Mouse (Mus musculus): Measurements from ENCODE around the gene Gm28308.
A peak's percentile ranks its signal among the peaks of the same experiment; 100 is the strongest.

Gene Gm28308

DNA sequence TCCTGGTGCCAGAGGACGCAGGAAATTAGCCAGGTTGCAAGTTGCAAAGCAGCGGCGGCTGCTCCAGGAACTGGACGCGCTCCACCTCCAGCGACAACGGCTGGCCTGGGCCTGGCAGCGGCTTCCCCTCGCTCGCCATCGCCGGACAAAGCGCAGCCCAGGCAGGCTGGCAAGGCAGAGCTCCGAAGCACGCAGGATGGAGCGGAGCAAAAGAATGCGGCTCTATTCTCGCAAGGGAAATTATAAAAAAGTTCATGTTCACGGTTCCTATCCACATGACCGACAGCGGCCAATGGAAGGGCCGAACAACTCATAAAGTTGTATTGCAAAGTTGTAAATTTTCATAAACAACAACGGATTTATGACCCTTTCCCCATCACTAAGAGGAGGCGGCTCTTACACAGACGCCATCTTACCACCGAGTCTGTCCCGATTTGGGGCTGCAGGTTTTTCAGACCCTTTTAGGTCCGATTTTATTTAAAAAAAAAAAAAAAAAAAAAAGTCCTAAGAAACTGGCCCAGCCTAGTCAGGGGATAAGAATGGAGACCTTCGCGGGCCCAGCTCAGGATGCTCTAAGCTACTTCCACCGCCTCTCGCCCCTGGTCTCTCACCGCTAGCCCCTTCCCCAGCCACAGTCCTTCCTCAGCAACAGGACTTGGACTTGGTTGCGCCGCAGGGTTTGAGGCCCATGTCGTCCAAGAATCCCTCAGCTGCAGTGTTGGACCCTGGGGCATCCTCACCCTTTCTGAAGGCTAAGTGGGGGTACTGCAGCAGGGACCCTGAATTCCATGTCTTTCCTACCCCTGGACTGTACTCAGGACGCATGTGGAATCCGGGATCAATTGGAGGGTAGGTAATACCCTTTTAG is at the start of gene Gm28308, which contains the start of gene Hoxa3:
Gm28308 (minus strand) TSS at position 221 of the 868 bp plus-strand sequence.
Hoxa3 (minus strand) TSS at position 218 of the 868 bp plus-strand sequence.
- no peak for DNase-seq (ENCODE audit: low spot score)

DNA sequence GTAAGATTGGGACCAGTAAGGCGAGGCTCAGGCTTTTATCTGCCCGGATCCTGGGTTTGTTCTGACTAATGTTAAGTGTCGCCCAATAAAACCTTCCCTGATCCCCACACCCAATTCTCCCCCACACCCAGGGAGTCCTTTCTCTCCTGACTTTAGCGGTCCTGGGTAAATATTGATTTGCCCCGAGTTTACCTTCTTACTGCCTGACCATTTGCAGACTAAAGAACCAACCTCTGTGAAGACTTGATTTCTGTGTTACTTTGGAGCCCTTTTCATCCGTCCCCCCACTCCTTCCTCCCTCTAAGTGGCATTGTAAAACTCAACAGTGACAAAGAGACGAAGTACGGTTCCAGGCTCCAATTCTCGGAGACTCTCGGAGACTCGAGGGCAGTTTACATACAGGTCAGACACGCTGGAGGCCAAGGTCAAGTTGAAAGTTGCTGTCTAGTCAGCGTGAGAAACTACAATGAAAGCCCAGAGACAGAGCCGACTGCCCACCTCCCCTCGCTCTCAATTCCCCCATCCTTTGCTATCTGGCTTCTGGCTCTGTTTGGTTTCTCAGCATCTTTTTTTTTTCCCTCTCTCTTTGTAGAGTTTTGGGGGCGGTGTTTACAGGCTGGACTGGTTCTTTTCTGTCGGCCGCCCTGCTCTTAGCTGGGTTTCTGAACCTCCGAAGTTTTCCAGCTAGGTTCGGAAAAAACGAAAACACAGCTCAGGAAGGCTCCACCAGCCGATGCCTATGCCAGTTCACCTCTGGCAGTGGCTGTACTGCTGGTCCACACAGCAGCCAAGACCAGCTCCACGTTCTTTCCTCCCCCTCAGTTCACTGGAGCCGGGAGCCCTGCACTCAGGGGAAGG is 49.6 kb upstream of the Gm28308 start:
- peak; percentile 28 for DNase-seq (ENCODE audit: low spot score)

DNA sequence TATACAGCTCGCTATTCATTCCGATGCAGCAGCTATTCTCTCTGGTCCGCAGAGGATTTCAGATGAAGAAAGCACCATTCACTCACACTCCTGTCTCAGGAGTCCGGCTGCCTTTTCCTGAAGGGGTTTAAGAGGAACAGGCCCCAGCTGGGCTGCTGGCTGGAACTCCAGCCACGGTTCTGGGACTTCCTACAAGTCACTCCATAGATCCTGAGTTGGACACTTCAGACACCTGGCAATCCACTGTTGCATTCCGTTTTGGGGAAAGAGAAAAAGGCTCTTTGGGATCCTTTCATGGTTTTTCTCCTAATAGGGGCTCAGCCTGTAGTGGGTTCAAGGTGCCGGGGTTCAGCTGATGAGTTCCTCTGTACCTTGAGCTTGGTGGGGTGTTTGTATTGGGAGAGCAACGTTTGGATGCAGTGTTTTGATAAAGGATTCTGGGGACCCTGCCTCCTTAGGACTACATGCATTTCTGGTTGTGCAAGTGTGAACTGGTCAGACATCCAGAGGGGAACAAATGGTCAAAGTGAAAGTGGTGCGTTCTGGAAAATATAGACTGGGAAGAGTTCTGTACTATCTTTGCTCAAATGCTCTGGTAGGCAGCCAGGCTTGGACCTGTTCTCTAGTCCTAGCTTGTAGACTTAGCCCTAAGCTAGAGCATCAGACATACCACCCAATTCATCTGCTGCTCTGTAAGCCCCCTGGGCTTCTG is 48.8 kb upstream of the Gm28308 start:
- no peak for DNase-seq (ENCODE audit: low spot score)

DNA sequence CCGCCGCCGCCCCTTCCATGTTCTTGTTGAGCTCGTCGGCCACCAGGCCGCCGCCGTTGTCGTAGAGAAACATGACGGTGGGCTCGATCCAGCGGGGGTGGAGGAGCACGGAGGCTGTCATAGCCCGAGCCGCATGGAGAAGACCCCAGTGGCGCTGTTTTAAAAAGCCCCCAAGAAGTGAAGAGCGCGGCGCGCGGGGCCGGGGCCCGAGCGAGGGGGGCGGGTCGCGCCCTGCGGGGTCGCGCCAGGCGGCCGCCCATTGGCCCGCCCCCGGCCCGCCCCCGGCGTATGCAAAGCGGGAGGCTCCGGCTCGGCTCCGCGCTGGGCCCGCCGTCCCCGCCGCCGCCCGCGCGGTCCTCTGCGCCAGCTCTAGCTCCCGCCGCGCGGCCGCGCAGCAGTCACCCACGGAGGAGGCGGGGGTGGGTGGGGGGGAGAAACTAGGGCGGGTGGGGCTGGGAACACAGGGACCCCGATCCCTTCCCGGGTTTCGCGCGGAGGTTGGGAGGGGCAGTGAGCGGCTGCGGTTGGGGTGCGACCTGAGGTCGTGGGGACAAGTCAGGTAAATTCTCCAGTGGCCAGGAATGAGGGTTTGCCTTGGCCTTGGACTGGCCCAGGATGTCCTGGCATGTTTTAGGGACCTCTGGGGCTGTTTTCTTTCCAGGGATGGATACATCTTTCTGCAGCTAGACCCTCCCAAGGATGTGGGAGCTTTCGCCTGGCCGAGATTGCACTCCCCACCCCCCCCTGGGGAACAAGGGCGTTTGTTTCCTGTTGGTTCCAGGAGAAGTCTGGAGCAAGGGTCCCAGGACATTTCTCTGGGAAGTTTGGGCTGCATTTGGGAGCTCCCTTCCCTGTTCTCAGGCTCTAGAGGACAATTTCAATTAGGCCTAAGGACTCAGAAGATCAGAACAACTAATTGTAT is 47.8 kb upstream of the Gm28308 start, which contains the start of gene Hoxa13:
Hoxa13 (minus strand) TSS at position 227 of the 922 bp plus-strand sequence.
- DNase-seq (ENCODE audit: low spot score), result peak; percentile 66

DNA sequence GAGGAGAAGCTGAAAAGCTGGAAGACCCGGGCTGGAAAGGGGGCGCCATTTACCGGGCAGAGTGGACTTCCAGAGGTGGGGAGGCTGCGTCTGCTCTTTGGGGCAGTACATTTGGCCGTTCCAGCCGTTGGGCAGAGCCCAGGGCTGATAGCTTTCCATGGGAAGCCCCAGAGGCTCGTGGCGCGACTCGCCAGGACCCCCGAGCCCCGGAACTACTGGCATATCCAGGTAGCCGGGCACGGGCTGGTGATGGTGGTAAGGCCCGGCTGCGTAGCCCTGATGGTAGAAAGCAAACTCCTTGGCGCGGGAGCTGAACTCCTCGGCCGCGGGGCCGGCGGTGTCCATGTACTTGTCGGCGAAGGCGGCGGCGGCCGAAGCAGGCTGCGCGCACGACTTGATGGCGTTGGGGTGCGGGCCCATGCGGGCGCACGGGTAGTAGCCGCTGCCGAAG is 46.7 kb upstream of the Gm28308 start:
- peak; percentile 45 for DNase-seq (ENCODE audit: low spot score)

DNA sequence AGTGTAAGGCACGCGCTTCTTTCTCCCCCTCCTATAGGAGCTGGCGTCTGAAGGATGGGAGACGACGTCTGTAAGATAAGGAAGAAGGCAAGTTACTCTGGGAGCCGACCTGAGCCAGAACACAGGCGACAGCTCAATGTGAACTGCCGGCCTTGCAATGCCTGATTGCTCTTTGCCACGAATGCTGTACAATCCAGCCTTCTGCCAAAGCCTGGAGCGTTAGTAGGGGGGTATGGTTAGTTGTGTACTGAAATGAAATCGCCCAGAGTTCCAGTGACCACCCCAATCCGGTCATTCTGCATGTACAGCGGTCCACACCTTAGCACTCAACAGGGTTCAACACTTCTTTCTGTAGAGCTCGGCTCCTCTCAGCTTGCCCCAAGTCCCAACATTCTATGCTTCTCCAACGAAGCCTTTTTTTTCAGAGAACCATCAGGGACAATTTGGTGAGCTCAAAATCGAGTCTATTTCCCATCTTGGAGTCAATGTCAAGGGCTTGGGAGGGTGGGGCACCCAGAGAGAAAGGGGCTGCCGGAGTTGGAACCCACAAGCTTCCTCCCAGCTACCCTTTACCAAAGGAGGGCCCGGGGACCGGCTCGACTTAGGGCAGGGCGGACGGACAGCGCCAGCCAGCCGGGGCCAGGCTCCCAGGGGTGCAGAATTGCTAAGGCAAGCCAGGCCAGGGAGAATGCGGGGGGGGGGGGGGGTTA is 46.1 kb upstream of the Gm28308 start:
- DNase-seq (ENCODE audit: low spot score), result peak; percentile 19

DNA sequence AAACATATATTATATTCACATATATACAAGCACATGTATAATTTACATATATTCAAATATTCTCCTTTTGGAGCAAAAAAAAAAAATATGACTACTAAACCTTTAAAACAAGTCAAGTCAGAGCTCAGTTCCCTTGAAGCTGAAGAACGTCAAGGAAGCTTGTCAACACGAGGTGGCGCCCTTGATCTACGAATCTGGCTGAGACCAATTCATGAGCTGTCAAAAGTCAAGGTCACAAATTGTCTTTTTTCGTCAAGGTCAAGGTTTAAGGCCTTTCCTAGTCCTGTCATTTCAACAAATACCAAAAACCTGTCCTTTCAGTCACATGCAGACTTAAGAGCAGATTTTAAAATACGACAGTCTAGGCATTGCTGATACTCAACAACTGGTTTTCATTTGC is 43.8 kb upstream of the Gm28308 start:
- peak; percentile 64 for DNase-seq (ENCODE audit: low spot score)

DNA sequence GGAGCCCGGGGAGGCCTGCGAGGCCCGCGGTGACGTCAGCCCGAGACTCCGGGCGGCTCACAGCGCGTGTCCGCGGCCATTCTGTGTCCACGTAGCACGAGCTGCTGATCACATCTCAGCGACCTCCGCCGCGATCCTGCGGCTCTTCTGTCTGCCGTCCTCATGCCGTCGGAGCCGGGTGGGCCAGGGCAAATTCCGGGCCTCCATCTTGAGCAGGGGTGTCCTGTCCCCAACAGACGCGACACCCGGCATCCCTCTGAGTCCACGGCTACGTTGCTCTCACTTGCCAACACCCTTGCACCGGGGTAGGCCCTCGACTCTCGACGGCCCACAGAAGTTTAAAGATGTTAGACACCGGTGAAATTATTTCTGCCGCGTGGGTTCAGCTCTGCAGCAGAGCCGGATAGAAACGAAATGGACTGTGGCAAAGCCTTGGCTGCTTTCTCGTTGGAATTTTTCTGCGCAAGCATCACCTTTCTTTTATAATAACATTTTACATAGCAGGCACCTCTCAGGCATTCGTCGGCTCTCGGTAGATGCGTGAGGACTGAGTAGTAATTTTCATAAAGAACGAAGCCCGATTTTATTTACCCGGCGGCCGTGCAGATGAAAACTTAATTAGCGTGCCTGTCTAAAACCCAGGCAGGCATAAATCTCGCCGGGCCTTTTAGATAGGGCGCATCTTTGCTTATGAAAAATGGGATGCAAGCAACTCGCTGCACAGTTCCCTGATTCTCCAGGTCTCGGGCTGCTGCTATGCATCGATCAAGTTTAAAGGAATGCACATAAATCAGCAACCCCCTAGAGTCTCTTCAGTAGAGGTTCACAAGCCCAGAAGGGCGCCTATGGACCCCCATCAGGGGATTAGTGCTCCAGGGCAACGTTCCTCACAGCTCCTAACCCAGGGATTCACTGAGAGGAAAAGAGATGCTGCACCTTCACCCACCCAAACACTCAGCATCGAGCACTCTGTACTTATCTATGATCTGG is 40.7 kb upstream of the Gm28308 start:
- peak; percentile 33 for DNase-seq (ENCODE audit: low spot score)

DNA sequence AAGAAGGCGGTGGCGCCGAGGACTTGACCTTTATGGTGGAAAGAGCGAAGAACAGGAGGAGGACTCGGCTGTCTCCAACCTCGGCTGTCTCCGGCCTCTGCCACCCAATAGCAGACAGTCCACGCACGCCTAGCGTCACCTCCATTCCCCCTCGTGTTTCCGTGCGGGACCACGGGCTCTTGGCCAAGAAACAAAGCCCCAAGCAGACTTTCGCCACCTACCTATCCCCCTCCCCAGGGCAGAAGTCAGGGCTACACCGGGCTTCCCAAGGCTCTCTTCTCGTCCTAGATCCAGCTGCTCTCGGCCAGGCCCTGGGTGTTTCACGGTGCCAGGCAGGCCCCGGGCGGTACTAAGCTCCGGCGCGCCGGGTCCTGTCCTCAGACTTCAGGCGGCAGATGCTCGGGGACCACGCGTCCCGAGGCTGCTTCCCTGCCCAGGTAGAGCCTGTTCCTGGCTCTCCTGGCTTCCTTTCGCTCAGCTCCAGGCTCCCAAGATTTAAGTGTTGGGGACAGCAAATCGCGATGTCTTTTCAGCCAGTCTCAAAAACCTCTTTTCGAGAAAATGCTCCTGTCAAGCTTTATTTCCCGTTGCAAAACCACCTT is 39.7 kb upstream of the Gm28308 start:
- peak; percentile 21 for DNase-seq (ENCODE audit: low spot score)

DNA sequence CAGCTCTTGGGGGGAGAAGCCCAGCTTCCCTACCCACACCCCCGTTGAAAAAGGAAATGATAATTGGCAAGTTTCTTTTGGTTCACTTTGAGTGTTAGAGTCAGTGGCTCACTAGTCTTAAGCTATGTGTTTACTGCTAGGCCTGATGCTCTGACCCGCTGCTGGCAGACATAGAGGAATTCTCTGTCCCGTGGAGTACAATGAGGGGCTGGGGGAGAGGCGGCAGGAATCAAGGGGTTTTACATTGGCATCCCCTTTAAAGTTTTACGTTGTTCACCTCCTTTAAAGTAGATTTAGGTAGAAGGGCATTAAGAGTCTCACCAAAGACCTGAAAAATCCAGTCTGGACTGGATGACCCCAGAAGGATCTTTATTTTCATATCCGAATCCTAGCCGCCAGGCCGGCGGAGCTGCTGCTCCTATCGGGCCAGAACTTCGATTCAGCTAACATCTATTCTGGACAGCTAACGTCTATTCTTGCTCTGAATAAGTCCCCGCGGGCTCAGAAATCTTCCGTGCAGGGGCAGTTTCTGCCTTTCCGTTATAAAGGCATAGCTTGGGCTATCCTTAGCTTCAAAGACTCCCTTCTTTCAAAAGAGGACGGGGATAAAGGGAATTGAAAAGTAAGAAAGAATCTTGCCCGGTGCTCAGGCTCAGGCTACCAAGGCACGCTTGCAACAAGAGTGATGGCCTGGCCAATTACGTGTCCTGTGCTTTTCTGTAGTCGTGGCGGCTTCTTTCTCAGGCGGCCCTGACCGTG is 39.1 kb upstream of the Gm28308 start:
- no peak for DNase-seq (ENCODE audit: low spot score)

DNA sequence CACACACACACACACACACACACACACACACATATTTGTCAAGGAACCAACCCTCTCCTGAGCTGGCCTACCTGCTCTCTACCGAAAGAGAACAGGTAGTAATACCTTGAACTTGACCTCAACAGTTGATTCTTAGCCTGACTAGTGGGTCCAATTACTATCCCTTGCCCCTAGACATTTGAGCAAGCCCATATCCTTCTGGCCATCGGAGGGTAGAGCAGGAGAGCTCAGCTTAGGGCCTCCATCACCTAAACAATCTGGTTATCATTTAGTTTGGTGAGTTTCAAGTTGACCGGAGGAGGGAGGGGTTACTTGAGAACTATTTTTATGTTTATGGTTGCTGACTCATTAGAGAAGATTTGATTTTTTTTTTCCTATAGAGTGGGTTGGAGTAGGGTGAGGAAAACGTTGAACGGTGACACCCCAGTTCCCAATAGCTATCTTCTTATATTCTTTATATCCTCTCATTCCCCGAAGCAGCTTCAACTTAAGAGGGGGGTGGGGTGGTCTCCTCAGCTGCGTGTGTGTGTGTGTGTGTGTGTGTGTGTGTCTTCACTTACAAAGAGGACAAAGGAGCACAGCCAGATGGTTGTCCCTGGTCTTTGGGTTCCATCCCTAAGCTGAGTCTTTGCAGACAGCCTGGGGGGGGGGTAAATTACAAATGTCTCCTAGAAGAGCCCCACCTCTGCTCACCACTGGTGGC is 38.2 kb upstream of the Gm28308 start:
- no peak for DNase-seq (ENCODE audit: low spot score)

DNA sequence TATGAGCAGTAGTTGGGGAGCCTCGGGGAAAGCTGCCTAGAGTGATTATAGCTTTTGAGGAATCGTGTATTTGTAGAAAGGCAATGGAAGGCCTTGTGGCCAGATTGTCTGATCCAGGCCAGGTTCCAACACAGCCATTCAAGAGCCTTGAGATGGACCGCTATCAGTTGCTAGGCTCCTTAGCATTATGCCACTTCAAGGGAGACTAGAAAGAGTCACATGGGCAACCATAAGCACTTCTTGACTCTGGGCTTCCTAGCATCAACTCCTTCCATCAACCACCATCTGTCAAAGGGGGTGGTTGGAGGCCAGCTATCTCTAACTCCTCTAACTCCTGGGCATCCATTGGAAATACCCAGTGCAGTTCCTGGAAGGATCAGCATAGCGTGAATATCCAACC is 36.7 kb upstream of the Gm28308 start:
- DNase-seq (ENCODE audit: low spot score), result no peak

DNA sequence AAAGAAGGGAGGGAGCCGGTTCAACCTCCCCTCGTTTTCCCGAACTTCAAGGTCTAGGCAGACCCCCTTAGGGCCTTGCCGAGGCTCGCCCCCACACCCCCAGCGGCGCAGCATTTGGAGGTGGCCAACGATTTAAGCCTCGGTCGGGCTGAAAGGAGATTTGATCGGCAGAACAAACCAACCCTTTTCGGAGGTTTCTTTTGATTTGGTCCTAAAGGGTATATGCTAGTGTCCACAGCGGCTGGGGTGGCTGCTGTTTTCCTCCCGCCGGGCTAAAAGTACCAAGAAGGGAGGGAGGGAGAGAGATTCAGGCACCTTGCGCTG is 36.2 kb upstream of the Gm28308 start:
- no peak for DNase-seq (ENCODE audit: low spot score)

DNA sequence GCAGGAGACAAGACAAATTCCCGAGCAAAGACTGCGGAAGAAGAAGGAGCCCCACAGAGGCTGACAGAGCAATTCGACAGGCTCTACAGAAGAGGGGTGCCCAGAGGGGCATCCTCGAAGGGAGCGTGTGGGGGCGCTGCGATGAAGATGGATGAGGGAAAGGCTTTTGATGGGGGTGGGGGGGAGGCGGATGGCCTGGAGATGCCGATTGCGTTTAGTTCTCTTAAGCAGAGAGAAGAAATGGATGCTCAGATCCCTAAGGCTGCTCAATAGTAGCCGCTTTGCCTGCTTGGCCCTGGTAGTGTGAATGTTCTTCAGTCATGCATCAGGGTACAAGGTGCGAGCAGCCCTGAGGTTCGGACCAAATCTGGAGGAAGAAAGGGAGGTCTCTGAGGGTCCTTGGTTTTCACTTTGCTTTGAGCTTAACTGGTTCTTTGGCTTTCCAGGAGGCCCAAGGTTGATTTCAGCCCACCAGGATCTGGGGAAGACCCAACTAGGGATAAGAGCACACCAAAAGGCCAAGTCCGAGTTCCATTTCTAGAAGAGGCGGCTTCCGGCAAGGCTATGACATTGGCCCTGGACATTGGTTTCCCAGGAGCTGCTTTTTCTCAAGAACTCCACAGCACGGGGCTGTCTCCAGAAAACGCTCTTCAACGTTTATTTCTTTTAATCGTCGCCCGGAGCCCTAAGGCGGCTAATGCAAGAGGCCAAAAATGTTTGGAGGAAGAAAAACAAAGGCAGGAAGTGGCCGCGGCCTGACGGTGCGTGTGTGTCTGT is 35.7 kb upstream of the Gm28308 start:
- no peak for DNase-seq (ENCODE audit: low spot score)

DNA sequence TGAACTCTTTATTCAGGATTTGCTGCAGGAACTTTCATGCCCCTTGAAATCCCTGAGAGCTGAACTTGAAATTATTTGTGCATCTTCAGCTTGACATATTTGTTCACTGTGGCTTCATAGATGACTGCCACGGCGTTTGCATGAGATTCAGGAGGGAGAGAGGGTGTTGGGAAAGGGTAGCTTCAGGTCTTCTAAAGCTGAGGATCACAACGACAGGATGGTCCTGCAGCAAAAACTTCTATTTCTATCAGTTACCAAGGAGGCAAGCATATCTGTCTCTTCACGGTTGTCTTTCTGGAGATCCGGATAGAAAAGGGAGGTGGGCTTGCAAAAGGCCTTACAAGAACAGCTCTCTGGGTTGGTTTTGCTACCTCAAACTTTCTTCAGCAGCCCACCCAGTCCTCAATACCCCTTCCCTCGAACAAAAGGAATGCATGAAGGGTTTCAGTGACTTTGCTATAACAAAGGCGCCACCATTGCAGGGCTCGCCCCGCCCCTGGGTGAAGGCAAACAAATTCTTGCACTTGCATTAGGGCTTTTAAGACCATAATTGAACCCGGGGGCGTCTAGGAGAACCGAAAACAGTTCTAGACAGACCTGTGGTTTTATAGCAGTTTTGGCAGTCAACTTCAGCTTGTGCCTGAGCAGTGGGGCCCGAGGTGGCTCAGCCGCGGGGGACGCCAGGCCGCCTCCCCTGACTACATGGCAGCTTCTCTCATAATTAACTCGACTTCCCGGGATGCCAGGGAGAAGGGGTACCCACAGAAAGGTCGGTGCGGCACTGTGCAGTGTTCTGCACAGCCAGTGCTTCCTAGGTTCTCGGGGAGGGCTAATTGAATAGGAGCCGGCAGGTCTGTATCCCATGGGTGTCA is 34.9 kb upstream of the Gm28308 start:
- DNase-seq (ENCODE audit: low spot score), result no peak

DNA sequence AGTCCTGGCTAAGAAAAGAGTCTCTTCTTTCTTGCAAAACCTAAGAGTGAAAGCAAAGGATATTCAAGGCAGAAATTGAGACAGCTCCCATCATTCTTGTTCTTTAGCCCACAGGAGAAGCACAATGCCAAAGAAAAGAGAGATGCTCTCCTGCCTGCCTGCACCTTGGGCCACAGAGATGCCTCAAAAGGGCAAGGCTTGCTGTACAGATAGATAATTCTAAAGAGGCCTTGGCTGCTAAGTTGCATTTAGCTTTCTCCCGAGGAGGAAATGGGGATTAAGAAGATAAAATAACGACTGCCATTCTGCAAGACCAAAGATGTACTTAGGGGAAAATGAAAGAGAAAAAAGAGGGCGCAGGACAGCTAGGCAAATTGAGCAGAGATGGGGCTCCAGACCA is 33.8 kb upstream of the Gm28308 start:
- no peak for DNase-seq (ENCODE audit: low spot score)
